Mouse (Mus musculus): ENCODE measurements around the gene Rsad1. TPM values are rescaled to one million over a fixed set of nuclear protein-coding genes. Genes with fewer than 3 reads are reported as not detected.

Gene Rsad1
- polyA plus RNA-seq (2014; fragmentation: Illumina TruSeq; extraction: RNeasy Lipid Tissue Mini Kit (QIAGEN cat#74804); ENCODE audit: low read depth, low replicate concordance), result 8.5 TPM

DNA sequence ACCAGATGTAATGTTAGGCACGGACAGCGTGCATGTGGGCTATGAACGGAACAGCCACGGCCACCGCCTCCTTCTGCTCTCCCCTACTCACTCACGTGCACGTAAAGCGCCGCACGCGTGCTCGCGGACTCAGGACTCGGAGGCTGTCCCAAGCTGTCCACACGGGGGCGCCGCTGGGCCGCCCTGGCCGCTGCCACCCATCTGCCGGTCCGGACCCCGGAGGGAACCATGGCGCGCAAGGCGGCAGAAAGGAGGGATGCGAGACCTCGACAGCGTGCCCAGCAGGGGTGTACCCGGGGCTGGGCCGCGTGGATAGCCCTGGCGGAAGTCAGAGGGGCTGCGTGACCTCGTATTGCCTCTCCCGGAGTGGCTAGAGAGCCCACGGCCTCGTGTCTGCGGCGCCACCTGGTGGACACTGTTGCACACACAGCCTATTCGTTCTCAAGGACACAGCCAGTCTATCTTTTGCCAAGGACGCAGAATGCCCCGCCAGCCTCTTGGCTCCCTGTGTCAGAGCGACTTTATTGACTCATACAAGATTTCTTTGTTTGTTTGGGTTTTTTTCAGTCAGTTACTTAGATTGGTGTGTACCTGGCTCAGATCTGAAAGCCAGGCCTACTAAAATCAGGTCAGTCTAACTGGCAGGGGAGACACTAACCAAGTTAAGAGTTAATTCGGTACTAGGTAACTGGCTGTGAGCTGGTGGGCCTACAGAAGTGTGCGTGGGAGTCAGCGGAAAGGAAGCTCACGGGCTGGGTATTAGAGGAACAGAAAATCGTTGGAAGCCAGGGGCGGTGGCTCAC lies at the start of gene Rsad1:
TSS of gene Rsad1 (minus strand) at position 368 of the 803 bp plus-strand sequence.

DNA sequence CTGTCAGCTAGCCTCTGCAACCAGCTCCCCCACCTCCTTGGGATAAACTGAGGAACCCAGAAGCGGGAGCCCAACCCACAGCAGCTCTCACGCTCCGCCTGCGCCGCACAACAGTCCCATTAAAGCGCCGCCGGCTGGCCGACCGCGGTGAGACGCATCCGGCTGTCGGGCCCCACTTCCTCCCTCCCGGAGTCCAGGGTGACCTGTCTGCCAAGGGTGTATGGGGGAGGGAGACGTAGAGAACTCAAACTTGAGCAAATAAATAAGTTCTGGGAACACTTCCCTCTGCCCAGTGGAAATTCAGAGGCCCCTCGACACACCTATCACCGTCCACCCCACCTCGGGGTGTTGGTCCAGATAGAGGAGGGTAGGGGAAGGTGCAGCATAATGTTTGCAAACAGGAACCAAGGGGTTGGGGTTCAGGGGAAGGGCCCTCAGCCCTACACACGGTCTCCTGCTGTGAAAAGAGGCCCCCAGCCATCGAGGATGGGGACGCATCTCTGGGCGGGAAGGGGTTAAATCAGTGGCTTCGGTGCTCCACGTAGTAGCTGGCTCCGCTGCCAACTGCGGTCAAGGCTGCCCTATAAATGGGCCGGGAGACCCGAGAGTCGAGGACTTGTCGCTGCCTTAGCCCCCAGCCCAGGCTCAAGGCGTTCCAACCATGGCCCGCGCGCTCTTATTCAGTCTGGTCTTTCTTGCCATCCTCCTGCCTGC lies 15.5 kb upstream of the Rsad1 start, which contains the start of gene Chad:
TSS of gene Chad (plus strand) at position 611 of the 714 bp plus-strand sequence.

DNA sequence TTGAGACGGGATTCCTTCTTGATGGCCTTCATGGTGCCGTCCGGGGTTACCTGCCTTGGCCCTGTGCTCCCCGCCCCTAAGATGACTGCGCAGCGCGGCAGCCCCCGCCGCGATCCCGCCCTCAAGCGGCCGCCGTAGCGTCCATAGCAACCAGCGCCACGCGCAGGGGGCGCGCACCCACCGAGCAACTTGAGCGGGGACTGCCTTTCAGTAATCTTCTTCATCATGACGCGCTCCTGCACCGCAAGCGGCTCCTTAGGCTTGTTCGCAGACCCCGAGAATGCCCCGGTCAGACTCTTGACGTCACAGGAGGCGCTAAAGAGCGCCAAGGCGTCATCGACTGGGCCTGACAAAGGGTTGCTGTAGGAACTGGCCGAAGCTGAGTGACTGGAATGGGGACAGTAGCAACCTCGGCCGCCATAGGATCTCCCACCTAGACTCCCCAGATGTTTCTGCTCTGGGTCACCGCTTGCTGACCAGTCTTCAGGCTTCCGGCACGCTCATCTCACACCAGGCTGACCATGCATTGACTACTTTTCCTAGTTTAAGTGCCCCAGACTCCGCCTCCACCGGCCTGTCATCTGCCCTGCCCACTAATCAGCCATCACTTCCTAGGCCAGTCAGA lies 27.7 kb downstream of the Rsad1 start, which contains the start of gene Mycbpap:
TSS of gene Mycbpap (minus strand) at position 524 of the 625 bp plus-strand sequence.

DNA sequence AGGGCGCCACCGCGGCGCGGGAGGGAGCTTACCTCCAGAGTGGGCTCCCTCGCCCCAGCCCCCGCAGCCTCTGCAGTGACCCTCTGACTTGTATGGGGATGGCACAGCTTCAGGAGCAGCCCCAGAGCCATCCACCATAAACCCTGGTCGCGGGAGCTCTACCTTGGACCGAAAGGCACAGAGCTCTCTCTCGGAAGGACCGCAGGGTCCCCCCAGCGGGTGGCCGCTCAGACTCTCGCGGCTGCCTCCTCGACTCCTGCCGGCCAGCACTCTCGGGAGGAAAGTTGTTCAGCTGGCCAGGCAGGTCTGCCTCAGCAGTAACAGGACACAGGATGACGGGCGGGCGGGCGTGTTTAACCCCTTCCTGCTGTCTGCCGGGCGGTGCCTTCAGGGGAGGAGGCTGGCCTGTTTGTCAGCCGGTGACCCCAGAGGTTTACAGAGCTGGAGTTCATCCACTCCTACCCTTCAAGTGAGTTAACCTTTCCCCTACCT lies 49.3 kb downstream of the Rsad1 start, which contains the start of gene Epn3:
TSS of gene Epn3 (minus strand) at position 314 of the 492 bp plus-strand sequence.

Other genes with a start within 250 kb of the Rsad1 start
- 70.5 TPM for gene Luc7l3, start 227.3 kb downstream of the Rsad1 start, polyA plus RNA-seq (2014; fragmentation: Illumina TruSeq; extraction: RNeasy Lipid Tissue Mini Kit (QIAGEN cat#74804); ENCODE audit: low read depth, low replicate concordance)
- 316 TPM for gene Ankrd40, start 221.3 kb downstream of the Rsad1 start, polyA plus RNA-seq (2014; fragmentation: Illumina TruSeq; extraction: RNeasy Lipid Tissue Mini Kit (QIAGEN cat#74804); ENCODE audit: low read depth, low replicate concordance)
- gene Abcc3, start 156.3 kb downstream of the Rsad1 start, polyA plus RNA-seq (2014; fragmentation: Illumina TruSeq; extraction: RNeasy Lipid Tissue Mini Kit (QIAGEN cat#74804); ENCODE audit: low read depth, low replicate concordance), result 1.2 TPM
- 28.5 TPM for gene Cacna1g, start 75.1 kb downstream of the Rsad1 start, polyA plus RNA-seq (2014; fragmentation: Illumina TruSeq; extraction: RNeasy Lipid Tissue Mini Kit (QIAGEN cat#74804); ENCODE audit: low read depth, low replicate concordance)
- 0.21 TPM for gene Spata20, start 63.1 kb downstream of the Rsad1 start, polyA plus RNA-seq (2014; fragmentation: Illumina TruSeq; extraction: RNeasy Lipid Tissue Mini Kit (QIAGEN cat#74804); ENCODE audit: low read depth, low replicate concordance)
- 22.0 TPM for gene Epn3, start 49.3 kb downstream of the Rsad1 start, polyA plus RNA-seq (2014; fragmentation: Illumina TruSeq; extraction: RNeasy Lipid Tissue Mini Kit (QIAGEN cat#74804); ENCODE audit: low read depth, low replicate concordance)
- gene Mycbpap, start 27.5 kb downstream of the Rsad1 start, polyA plus RNA-seq (2014; fragmentation: Illumina TruSeq; extraction: RNeasy Lipid Tissue Mini Kit (QIAGEN cat#74804); ENCODE audit: low read depth, low replicate concordance), result 0.42 TPM
- 3.3 TPM for gene Chad, start 15.8 kb upstream of the Rsad1 start, polyA plus RNA-seq (2014; fragmentation: Illumina TruSeq; extraction: RNeasy Lipid Tissue Mini Kit (QIAGEN cat#74804); ENCODE audit: low read depth, low replicate concordance)
- gene Acsf2, start 52.6 kb upstream of the Rsad1 start, polyA plus RNA-seq (2014; fragmentation: Illumina TruSeq; extraction: RNeasy Lipid Tissue Mini Kit (QIAGEN cat#74804); ENCODE audit: low read depth, low replicate concordance), result 24.4 TPM
- 32.7 TPM for gene Lrrc59, start 80.5 kb upstream of the Rsad1 start, polyA plus RNA-seq (2014; fragmentation: Illumina TruSeq; extraction: RNeasy Lipid Tissue Mini Kit (QIAGEN cat#74804); ENCODE audit: low read depth, low replicate concordance)
- 77.7 TPM for gene Mrpl27, start 104.5 kb upstream of the Rsad1 start, polyA plus RNA-seq (2014; fragmentation: Illumina TruSeq; extraction: RNeasy Lipid Tissue Mini Kit (QIAGEN cat#74804); ENCODE audit: low read depth, low replicate concordance)
- not detected for gene Eme1, start 104.7 kb upstream of the Rsad1 start, polyA plus RNA-seq (2014; fragmentation: Illumina TruSeq; extraction: RNeasy Lipid Tissue Mini Kit (QIAGEN cat#74804); ENCODE audit: low read depth, low replicate concordance)
- 8.4 TPM for gene Xylt2, start 128.3 kb upstream of the Rsad1 start, polyA plus RNA-seq (2014; fragmentation: Illumina TruSeq; extraction: RNeasy Lipid Tissue Mini Kit (QIAGEN cat#74804); ENCODE audit: low read depth, low replicate concordance)
- gene Gm11541, start 155.2 kb upstream of the Rsad1 start, polyA plus RNA-seq (2014; fragmentation: Illumina TruSeq; extraction: RNeasy Lipid Tissue Mini Kit (QIAGEN cat#74804); ENCODE audit: low read depth, low replicate concordance), result not detected
- not detected for gene Cdc34b, start 192.5 kb upstream of the Rsad1 start, polyA plus RNA-seq (2014; fragmentation: Illumina TruSeq; extraction: RNeasy Lipid Tissue Mini Kit (QIAGEN cat#74804); ENCODE audit: low read depth, low replicate concordance)
- gene Tmem92, start 233.4 kb upstream of the Rsad1 start, polyA plus RNA-seq (2014; fragmentation: Illumina TruSeq; extraction: RNeasy Lipid Tissue Mini Kit (QIAGEN cat#74804); ENCODE audit: low read depth, low replicate concordance), result not detected